Mouse (Mus musculus): ENCODE data around the gene Rarb. TPM values are rescaled to one million over a fixed set of nuclear protein-coding genes. Genes with fewer than 3 reads are reported as not detected.
A peak's percentile ranks its signal among the peaks of the same experiment; 100 is the strongest.

The Rarb gene
- polyA plus RNA-seq, 1 experiment from 2014 or later: 13.9 TPM

GRCm38 (mm10) chr14:16574925-16575721 is 243.8 kb downstream of the Rarb start:
- H3K4me1 ChIP-seq (ENCODE audit: control insufficient read depth, insufficient read depth, low read length): no peaks in the 10 kb centered on the region
- WGBS: under 1% methylated on average over 52 of the region's 52 CpGs
- H3K27ac ChIP-seq (ENCODE audit: low read depth, low read length): peak overlapping the region; percentile 44; the same call in 1 of the 2 replicates
- peak overlapping the region; percentile 92 for H3K4me2 ChIP-seq (ENCODE audit: low read length)
- H3K4me3 ChIP-seq (ENCODE audit: low read depth, low read length): peak overlapping the region; percentile 52
- H3K9ac ChIP-seq (ENCODE audit: low read length): peak overlapping the region; percentile 66
- H3K27me3 ChIP-seq (replicated peaks; ENCODE audit: control insufficient read depth, insufficient read depth, low read length): peaks cover 20% of the 10 kb centered on the region
- ATAC-seq (peak; percentile 90), DNase-seq (ENCODE audit: low spot score) (peak; percentile 87)
- no peaks in the 10 kb centered on the region for H3K36me3 ChIP-seq (ENCODE audit: control insufficient read depth, insufficient read depth, low read length)
- no peaks in the 10 kb centered on the region for H3K9me3 ChIP-seq (replicated peaks; ENCODE audit: control insufficient read depth, low read length)

DNA sequence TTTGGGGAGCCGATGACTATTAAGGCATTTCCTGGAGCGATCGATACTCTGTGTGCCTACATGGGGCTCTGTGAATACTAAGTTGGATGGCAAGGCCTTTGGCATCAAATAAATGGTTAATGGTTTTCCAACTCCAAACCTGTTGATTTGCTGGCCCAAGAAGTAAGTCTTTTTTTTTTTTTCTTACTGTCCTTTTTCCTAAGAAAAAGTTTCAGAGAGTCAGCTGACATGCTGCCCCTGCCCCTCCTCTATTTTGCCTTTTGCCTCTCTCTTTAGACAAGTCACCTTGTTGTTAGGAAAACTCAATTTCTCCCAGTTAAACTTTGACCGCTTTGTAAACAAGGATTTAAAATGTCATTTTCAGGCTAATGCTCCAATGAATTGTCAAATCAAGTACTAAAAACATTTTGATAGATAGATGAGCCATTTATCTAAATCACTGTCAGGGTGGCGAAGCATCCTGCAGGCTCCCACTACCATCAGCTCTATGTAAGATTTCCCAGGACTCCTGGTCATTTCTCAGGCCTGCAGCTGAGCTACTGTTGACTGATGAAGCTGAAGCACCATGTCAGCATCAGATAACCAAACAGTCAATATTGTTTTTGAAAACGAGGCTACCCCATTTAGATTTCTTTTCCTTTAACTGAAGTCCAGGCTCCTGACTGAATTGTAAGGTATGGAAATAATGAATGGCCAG is 245.3 kb downstream of the Rarb start:
- Histone ChIP-seq H3K9me3 (replicated peaks; ENCODE audit: control insufficient read depth, low read length) (no peaks in the 10 kb centered on the region), H3K27me3 (replicated peaks; ENCODE audit: control insufficient read depth, insufficient read depth, low read length) (peaks cover 20% of the 10 kb centered on the region), H3K27ac (ENCODE audit: low read depth, low read length) (no peak overlapping the region), H3K4me3 (ENCODE audit: low read depth, low read length) (peak overlapping the region; percentile 52; the same call in 1 of the 2 replicates), H3K4me2 (ENCODE audit: low read length) (peak overlapping the region; percentile 92), H3K9ac (ENCODE audit: low read length) (no peak overlapping the region), H3K36me3 (ENCODE audit: control insufficient read depth, insufficient read depth, low read length) (no peaks in the 10 kb centered on the region), H3K4me1 (ENCODE audit: control insufficient read depth, insufficient read depth, low read length) (no peaks in the 10 kb centered on the region)
- WGBS: 60% methylated on average over 6 of the region's 6 CpGs
- ATAC-seq (no peak), DNase-seq (ENCODE audit: low spot score) (no peak)

DNA sequence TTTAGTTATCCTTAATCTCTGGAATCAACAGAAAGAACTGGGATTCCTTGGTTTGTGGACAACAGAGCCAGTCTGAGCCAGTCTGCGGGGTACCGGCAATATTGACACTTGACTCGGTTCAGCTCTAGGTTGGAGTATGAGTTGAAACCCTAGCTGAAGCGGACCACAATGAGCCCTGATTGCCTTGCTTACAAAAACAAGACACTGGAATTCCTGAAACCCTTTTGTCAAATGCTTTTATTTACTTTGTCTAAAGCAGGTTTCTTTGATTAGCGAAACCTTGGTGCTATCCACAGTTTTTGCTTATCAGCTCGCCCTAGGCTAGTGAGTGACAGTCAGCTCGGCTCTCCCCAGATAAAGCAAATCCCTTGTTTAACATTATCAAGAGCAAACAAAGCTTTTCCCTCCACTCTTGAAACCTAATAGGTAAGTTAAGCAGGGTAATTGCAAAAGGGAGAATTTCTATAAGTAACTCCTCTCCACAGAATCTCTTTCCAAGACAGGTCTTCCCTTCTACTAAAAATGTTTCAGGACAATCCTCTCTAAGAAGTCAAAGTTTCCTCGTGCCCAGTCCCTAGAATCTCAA is 246.1 kb downstream of the Rarb start:
- Histone ChIP-seq H3K27me3 (replicated peaks; ENCODE audit: control insufficient read depth, insufficient read depth, low read length) (peaks cover 20% of the 10 kb centered on the region), H3K4me1 (ENCODE audit: control insufficient read depth, insufficient read depth, low read length) (no peaks in the 10 kb centered on the region), H3K9ac (ENCODE audit: low read length) (no peak overlapping the region), H3K36me3 (ENCODE audit: control insufficient read depth, insufficient read depth, low read length) (no peaks in the 10 kb centered on the region), H3K9me3 (replicated peaks; ENCODE audit: control insufficient read depth, low read length) (no peaks in the 10 kb centered on the region), H3K27ac (ENCODE audit: low read depth, low read length) (no peak overlapping the region), H3K4me2 (ENCODE audit: low read length) (no peak overlapping the region), H3K4me3 (ENCODE audit: low read depth, low read length) (no peak overlapping the region)
- ATAC-seq (no peak), DNase-seq (ENCODE audit: low spot score) (no peak)
- WGBS: 14% methylated on average over 8 of the region's 8 CpGs

- Histone ChIP-seq H3K27me3 (replicated peaks; ENCODE audit: control insufficient read depth, insufficient read depth, low read length) (peaks cover 16% of the 10 kb centered on the region), H3K9me3 (replicated peaks; ENCODE audit: control insufficient read depth, low read length) (no peaks in the 10 kb centered on the region), H3K4me2 (ENCODE audit: low read length) (no peak overlapping the region), H3K4me3 (ENCODE audit: low read depth, low read length) (no peak overlapping the region), H3K4me1 (ENCODE audit: control insufficient read depth, insufficient read depth, low read length) (no peaks in the 10 kb centered on the region), H3K36me3 (ENCODE audit: control insufficient read depth, insufficient read depth, low read length) (no peaks in the 10 kb centered on the region), H3K9ac (ENCODE audit: low read length) (no peak overlapping the region), H3K27ac (ENCODE audit: low read depth, low read length) (no peak overlapping the region)
- WGBS: 75% methylated on average over 7 of the region's 7 CpGs
- DNase-seq (ENCODE audit: low spot score) (no peak), ATAC-seq (no peak)
Observed at GRCm38 (mm10) chr14:16569506-16570001, 249.4 kb downstream of the Rarb start.

DNA sequence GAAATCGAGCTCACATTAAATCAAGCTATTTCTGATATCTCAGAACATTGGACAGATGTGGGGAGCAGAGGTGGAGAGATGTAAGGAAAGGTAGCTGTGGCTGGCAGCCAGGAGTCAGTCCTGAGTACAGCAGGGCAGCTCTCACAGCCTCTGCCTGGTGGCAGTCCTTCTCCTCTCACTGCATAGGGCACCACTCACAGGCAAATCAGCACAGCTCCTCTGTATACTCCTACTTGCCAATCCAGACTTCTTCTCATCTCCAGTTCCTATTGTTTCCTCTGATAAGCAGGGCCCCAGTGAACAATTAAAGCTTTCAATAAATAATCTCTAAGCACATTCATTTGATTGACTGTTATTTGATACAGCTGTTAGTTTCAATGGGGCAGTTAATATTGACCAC is 252.0 kb downstream of the Rarb start:
- Histone ChIP-seq H3K4me2 (ENCODE audit: low read length) (no peak overlapping the region), H3K4me1 (ENCODE audit: control insufficient read depth, insufficient read depth, low read length) (no peaks in the 10 kb centered on the region), H3K36me3 (ENCODE audit: control insufficient read depth, insufficient read depth, low read length) (no peaks in the 10 kb centered on the region), H3K9me3 (replicated peaks; ENCODE audit: control insufficient read depth, low read length) (no peaks in the 10 kb centered on the region), H3K27me3 (replicated peaks; ENCODE audit: control insufficient read depth, insufficient read depth, low read length) (peaks cover 7% of the 10 kb centered on the region; the same call in 1 of the 2 replicates), H3K27ac (ENCODE audit: low read depth, low read length) (no peak overlapping the region), H3K9ac (ENCODE audit: low read length) (no peak overlapping the region), H3K4me3 (ENCODE audit: low read depth, low read length) (no peak overlapping the region)
- ATAC-seq (0 out of 2 replicates have a peak, but pooled peaks have one; percentile 54), DNase-seq (ENCODE audit: low spot score) (no peak)
- 85% methylated on average over 1 of the region's 1 CpGs for WGBS

- H3K36me3 ChIP-seq (ENCODE audit: control insufficient read depth, insufficient read depth, low read length): no peaks in the 10 kb centered on the region
- H3K4me2 ChIP-seq (ENCODE audit: low read length): no peak overlapping the region
- H3K27ac ChIP-seq (ENCODE audit: low read depth, low read length): no peak overlapping the region
- H3K4me1 ChIP-seq (ENCODE audit: control insufficient read depth, insufficient read depth, low read length): no peaks in the 10 kb centered on the region
- WGBS: 76% methylated on average over 2 of the region's 2 CpGs
- ATAC-seq (no peak), DNase-seq (ENCODE audit: low spot score) (no peak)
- H3K9me3 ChIP-seq (replicated peaks; ENCODE audit: control insufficient read depth, low read length): no peaks in the 10 kb centered on the region
- no peak overlapping the region for H3K4me3 ChIP-seq (ENCODE audit: low read depth, low read length)
- H3K9ac ChIP-seq (ENCODE audit: low read length): no peak overlapping the region
- no peaks in the 10 kb centered on the region for H3K27me3 ChIP-seq (replicated peaks; ENCODE audit: control insufficient read depth, insufficient read depth, low read length)
Observed at GRCm38 (mm10) chr14:16563912-16564311, 255.0 kb downstream of the Rarb start.

DNA sequence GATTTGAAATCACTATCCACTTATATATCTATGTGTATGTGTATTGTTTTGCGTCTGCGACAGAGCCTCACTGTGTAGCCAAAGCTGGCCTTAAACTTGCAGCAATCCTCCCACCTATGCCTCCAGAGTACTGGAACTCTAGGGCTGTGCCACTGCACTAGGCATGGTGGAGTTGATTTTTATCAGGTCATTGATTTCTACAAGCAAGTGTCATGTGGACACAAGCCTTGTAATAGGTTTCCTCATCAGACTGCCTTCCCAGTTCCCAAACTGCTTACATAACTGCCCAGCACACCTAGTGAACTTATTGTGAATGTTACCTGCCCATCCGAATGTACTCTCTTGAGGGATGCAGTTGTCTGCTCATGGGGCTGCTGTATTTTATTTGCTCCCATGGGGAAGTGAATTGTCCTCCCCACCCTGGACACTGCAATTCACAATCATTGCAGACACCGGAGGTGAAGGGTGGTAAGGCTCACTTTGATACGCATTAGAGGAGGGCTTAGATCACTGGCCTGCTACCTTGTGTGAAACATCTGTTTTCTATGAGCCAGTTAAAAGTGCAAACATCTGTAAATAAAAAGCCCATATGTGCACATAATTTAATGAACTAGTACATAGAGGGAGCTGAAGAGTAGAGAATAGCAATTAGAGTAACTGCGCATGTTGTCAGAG is 257.3 kb downstream of the Rarb start:
- Histone ChIP-seq H3K9me3 (replicated peaks; ENCODE audit: control insufficient read depth, low read length) (no peaks in the 10 kb centered on the region), H3K27me3 (replicated peaks; ENCODE audit: control insufficient read depth, insufficient read depth, low read length) (no peaks in the 10 kb centered on the region), H3K36me3 (ENCODE audit: control insufficient read depth, insufficient read depth, low read length) (no peaks in the 10 kb centered on the region), H3K4me3 (ENCODE audit: low read depth, low read length) (no peak overlapping the region), H3K4me2 (ENCODE audit: low read length) (no peak overlapping the region), H3K4me1 (ENCODE audit: control insufficient read depth, insufficient read depth, low read length) (no peaks in the 10 kb centered on the region), H3K9ac (ENCODE audit: low read length) (no peak overlapping the region), H3K27ac (ENCODE audit: low read depth, low read length) (no peak overlapping the region)
- DNase-seq (ENCODE audit: low spot score) (no peak), ATAC-seq (no peak)
- WGBS: 88% methylated on average over 6 of the region's 6 CpGs

- H3K4me1 ChIP-seq (ENCODE audit: control insufficient read depth, insufficient read depth, low read length): no peaks in the 10 kb centered on the region
- H3K9me3 ChIP-seq (replicated peaks; ENCODE audit: control insufficient read depth, low read length): no peaks in the 10 kb centered on the region
- H3K4me2 ChIP-seq (ENCODE audit: low read length): no peak overlapping the region
- no peak overlapping the region for H3K4me3 ChIP-seq (ENCODE audit: low read depth, low read length)
- DNase-seq (ENCODE audit: low spot score): no peak
- H3K27ac ChIP-seq (ENCODE audit: low read depth, low read length): no peak overlapping the region
- H3K9ac ChIP-seq (ENCODE audit: low read length): no peak overlapping the region
- no peak for ATAC-seq
- WGBS: 85% methylated on average over 12 of the region's 12 CpGs
- no peaks in the 10 kb centered on the region for H3K27me3 ChIP-seq (replicated peaks; ENCODE audit: control insufficient read depth, insufficient read depth, low read length)
- H3K36me3 ChIP-seq (ENCODE audit: control insufficient read depth, insufficient read depth, low read length): no peaks in the 10 kb centered on the region
Observed at GRCm38 (mm10) chr14:16559294-16560217, 259.4 kb downstream of the Rarb start.

Data from forebrain, embryonic 14.5 days (tissue).